Mouse (Mus musculus): Measurements from ENCODE around the gene Gm49336. TPM values are rescaled to one million over a fixed set of nuclear protein-coding genes. Genes with fewer than 3 reads are reported as not detected.

Gm49336 gene
- 80.5 and 81.4 TPM in 2 replicates for polyA plus RNA-seq (2014; fragmentation: Nextera tagmentation; extraction: Ambion mirVana)

DNA sequence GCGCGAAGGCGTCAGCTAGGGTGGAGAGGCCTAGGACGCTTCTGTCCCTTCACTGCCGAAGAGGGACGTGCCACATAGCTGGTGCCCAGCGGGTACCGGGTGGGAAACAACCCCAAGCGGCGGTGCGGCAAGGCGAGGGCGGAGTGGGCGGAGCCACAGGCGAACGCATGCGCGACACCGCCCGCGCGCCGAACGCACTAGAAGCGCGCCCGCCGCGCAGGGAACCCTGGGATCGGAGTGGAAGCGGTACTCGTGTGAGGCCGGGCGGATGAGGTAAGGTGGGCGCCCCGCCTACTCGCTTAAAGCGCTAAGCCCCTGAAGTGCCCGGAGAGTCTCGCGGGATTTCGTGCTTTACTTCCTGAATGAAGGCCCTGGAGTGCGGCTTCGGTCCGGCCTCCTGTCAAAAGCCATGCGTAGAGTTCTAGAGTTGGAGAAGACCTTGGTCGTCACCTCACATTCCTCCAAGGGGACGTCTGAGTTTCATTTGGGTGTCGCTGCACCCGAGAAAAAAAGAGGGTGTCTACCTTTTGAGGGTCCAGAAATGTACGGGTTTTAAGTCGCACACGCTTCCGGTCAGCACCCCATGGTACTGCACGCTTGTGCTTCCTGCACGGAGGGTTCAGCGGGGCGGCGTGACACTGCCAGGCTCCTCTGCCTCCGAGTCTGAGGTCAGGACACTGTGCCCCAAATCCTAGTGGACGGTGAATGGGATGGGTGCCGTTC lies at the start of gene Gm49336, which contains the start of gene Nupl1:
Gene Gm49336, minus strand, starts transcription at position 227 of the 723 bp plus-strand sequence.
Gene Nupl1, minus strand, starts transcription at position 151 of the 723 bp plus-strand sequence.
- Histone ChIP-seq H3K9ac (replicated peaks; ENCODE audit: low read length) (peak within 1 kb of the TSS; percentile 94), H3K4me2 (ENCODE audit: low read depth, low read length) (peak within 1 kb of the TSS; percentile 85), H3K27ac (replicated peaks; ENCODE audit: low read depth, low read length) (peak within 1 kb of the TSS; percentile 73), H3K36me3 (replicated peaks; ENCODE audit: control insufficient read depth, insufficient read depth, low read depth, low read length) (no peaks in the 10 kb centered on the region), H3K9me3 (replicated peaks; ENCODE audit: control insufficient read depth, low read length) (no peaks in the 10 kb centered on the region), H3K4me1 (ENCODE audit: control insufficient read depth, insufficient read depth, low read length) (no peaks in the 10 kb centered on the region), H3K27me3 (ENCODE audit: control insufficient read depth, insufficient read depth, low read length) (no peaks in the 10 kb centered on the region), H3K4me3 (ENCODE audit: low read depth, low read length) (peak within 1 kb of the TSS; percentile 93)
- ATAC-seq (replicated peaks; ENCODE audit: insufficient number of reproducible peaks, low FRiP score, low TSS enrichment, low read depth): peak; percentile 98
- WGBS: under 1% methylated on average over 62 of the region's 62 CpGs
- peak; percentile 100 for DNase-seq (ENCODE audit: low spot score)

DNA sequence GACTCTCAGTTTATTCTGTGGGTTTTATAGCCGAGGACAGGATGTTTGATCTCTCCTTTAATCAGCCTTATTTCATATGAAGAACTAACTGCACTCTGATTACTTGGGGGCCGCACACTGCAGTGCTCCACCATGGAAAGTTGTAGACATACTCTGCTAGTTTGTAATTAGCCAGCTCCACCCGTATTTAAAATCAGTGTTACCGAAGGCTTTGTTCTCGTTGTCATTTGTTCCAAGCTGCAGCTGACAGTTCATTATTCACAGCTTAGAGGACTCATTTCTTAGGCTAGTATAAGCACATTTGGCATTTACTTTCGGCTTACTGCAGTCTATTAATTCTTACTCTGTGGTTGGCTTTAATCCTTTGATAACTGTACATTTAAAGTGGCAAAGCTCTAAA lies 49.7 kb upstream of the Gm49336 start:
- DNase-seq (ENCODE audit: low spot score) (no peak), ATAC-seq (replicated peaks; ENCODE audit: insufficient number of reproducible peaks, low FRiP score, low TSS enrichment, low read depth) (no peak)
- Histone ChIP-seq H3K9me3 (replicated peaks; ENCODE audit: control insufficient read depth, low read length) (no peaks in the 10 kb centered on the region), H3K27ac (replicated peaks; ENCODE audit: low read depth, low read length) (no peak overlapping the region), H3K4me3 (ENCODE audit: low read depth, low read length) (no peak overlapping the region), H3K36me3 (replicated peaks; ENCODE audit: control insufficient read depth, insufficient read depth, low read depth, low read length) (no peaks in the 10 kb centered on the region), H3K9ac (replicated peaks; ENCODE audit: low read length) (no peak overlapping the region), H3K4me2 (ENCODE audit: low read depth, low read length) (no peak overlapping the region), H3K4me1 (ENCODE audit: control insufficient read depth, insufficient read depth, low read length) (no peaks in the 10 kb centered on the region), H3K27me3 (ENCODE audit: control insufficient read depth, insufficient read depth, low read length) (no peaks in the 10 kb centered on the region)
- WGBS: 77% methylated on average over 6 of the region's 6 CpGs

DNA sequence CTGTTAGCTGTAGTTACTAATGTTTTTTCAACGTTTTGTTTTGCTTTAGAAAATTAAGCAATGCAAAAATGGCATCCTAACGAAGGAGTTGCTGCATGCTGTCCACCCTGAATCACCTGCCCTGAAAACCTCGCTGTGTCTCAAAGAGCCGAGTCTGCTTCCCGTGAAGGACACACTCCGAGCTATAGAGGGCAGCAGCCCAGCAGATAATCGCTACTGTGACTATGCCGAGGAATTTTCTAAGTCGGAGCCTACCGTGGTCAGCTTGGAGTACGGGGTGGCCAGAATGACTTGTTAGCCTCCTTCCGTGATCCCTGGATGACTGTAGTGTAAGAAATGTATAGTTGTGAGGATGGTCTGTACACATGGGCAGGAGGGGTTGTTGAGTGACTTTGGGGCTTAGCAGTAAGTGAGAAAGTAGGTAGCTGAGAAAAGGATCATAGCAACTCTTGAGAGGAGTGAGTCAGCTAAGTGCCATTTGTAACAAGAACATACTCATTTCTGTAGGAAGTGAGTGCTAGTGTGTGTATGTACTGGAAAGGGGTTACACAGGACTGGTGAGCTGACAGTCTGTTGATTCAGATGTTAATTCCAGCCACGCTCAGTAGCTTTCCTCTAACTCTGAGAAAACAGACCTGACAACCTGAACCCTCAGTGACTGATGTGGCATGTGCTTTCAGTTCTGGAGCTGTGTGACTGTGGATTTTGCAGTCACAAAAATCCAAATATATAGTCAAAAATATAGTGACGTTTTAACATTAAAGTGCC lies 49.1 kb upstream of the Gm49336 start:
- H3K4me1 ChIP-seq (ENCODE audit: control insufficient read depth, insufficient read depth, low read length): no peaks in the 10 kb centered on the region
- no peaks in the 10 kb centered on the region for H3K36me3 ChIP-seq (replicated peaks; ENCODE audit: control insufficient read depth, insufficient read depth, low read depth, low read length)
- WGBS: 70% methylated on average over 14 of the region's 14 CpGs
- ATAC-seq (replicated peaks; ENCODE audit: insufficient number of reproducible peaks, low FRiP score, low TSS enrichment, low read depth) (no peak), DNase-seq (ENCODE audit: low spot score) (peak; percentile 5)
- H3K27ac ChIP-seq (replicated peaks; ENCODE audit: low read depth, low read length): no peak overlapping the region
- no peak overlapping the region for H3K9ac ChIP-seq (replicated peaks; ENCODE audit: low read length)
- H3K9me3 ChIP-seq (replicated peaks; ENCODE audit: control insufficient read depth, low read length): no peaks in the 10 kb centered on the region
- H3K4me2 ChIP-seq (ENCODE audit: low read depth, low read length): no peak overlapping the region
- no peak overlapping the region for H3K4me3 ChIP-seq (ENCODE audit: low read depth, low read length)
- no peaks in the 10 kb centered on the region for H3K27me3 ChIP-seq (ENCODE audit: control insufficient read depth, insufficient read depth, low read length)

DNA sequence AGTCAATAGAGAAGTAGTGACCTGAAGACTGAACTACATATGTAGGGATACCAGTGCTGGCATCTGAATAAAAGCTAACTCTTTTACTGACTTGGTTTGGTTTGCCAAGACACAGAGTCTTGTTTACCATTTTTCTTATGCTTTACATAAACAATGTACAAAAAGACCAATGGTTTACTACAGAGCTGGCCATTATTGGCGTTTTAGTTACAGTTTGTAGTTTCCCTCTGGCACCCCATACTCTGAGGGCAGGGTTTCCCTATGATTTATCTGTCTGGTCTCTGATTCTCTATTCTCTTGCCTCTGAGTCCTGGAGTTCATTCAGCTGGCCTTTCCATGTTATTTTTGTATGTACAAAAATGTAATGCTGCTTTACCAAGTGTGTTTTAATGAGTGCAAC lies 44.2 kb upstream of the Gm49336 start:
- DNase-seq (ENCODE audit: low spot score) (no peak), ATAC-seq (replicated peaks; ENCODE audit: insufficient number of reproducible peaks, low FRiP score, low TSS enrichment, low read depth) (no peak)
- no peaks in the 10 kb centered on the region for H3K27me3 ChIP-seq (ENCODE audit: control insufficient read depth, insufficient read depth, low read length)
- no peak overlapping the region for H3K9ac ChIP-seq (replicated peaks; ENCODE audit: low read length)
- no peak overlapping the region for H3K4me3 ChIP-seq (ENCODE audit: low read depth, low read length)
- no peak overlapping the region for H3K4me2 ChIP-seq (ENCODE audit: low read depth, low read length)
- H3K4me1 ChIP-seq (ENCODE audit: control insufficient read depth, insufficient read depth, low read length): no peaks in the 10 kb centered on the region
- no peaks in the 10 kb centered on the region for H3K36me3 ChIP-seq (replicated peaks; ENCODE audit: control insufficient read depth, insufficient read depth, low read depth, low read length)
- WGBS: 86% methylated on average over 1 of the region's 1 CpGs
- H3K27ac ChIP-seq (replicated peaks; ENCODE audit: low read depth, low read length): no peak overlapping the region
- H3K9me3 ChIP-seq (replicated peaks; ENCODE audit: control insufficient read depth, low read length): no peaks in the 10 kb centered on the region

DNA sequence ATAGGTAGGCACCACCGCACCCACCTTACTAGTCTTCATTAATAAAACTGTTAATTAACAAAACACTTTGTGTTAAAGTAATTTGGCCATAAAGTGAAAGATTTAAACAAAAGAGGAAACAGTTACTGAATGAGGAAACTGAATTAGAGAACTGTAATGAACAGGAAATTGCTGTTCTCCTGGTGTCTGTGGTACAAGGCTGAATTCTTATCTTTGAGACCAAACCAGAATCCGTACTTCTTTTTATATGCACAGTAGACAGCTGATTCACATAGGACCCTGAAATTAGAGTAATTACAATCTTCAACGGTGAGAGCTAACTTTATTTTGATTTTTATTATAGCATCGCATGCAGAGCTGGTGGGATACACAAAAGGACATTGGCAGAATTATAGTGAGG lies 39.1 kb upstream of the Gm49336 start:
- 95% methylated on average over 4 of the region's 4 CpGs for WGBS
- Histone ChIP-seq H3K4me2 (ENCODE audit: low read depth, low read length) (no peak overlapping the region), H3K36me3 (replicated peaks; ENCODE audit: control insufficient read depth, insufficient read depth, low read depth, low read length) (no peaks in the 10 kb centered on the region; the same call in 1 of the 2 replicates), H3K4me3 (ENCODE audit: low read depth, low read length) (no peak overlapping the region), H3K27me3 (ENCODE audit: control insufficient read depth, insufficient read depth, low read length) (no peaks in the 10 kb centered on the region), H3K9me3 (replicated peaks; ENCODE audit: control insufficient read depth, low read length) (no peaks in the 10 kb centered on the region), H3K27ac (replicated peaks; ENCODE audit: low read depth, low read length) (no peak overlapping the region), H3K9ac (replicated peaks; ENCODE audit: low read length) (no peak overlapping the region), H3K4me1 (ENCODE audit: control insufficient read depth, insufficient read depth, low read length) (no peaks in the 10 kb centered on the region)
- ATAC-seq (replicated peaks; ENCODE audit: insufficient number of reproducible peaks, low FRiP score, low TSS enrichment, low read depth) (no peak), DNase-seq (ENCODE audit: low spot score) (no peak)

DNA sequence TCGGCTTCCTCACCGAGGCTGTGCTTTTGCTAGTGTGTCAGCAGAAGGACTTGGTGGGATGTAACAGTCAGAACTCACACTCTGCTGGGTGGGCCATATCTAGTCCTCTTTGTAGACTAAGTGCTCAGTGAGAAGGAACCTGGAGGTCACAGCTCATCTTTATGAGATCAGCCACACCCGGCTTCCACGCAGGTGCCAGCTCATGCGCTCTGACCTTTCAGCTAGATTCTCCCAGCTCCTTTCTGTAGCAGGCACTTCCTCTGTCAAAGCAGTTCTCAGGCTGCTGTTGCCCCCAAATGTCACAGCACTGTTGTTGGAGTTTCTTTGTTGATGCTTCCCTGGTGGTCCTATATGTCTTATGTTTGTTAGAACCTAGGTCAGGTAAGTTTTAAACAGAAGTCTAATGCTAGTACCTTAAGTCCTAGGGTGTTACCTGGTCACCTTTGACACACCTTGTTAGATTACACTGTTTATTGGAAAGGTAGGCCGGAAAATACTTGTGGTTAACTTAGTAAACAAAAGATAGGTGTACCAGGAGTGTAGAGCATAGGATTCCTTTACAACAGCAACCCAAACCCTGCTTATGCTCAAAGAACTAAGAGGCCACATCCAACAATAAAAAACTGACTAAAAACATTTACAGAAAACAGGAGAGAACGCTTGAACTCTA lies 35.0 kb upstream of the Gm49336 start:
- 88% methylated on average over 7 of the region's 7 CpGs for WGBS
- H3K4me3 ChIP-seq (ENCODE audit: low read depth, low read length): no peak overlapping the region
- no peak overlapping the region for H3K9ac ChIP-seq (replicated peaks; ENCODE audit: low read length)
- H3K36me3 ChIP-seq (replicated peaks; ENCODE audit: control insufficient read depth, insufficient read depth, low read depth, low read length): no peaks in the 10 kb centered on the region; the same call in 1 of the 2 replicates
- H3K4me2 ChIP-seq (ENCODE audit: low read depth, low read length): no peak overlapping the region
- ATAC-seq (replicated peaks; ENCODE audit: insufficient number of reproducible peaks, low FRiP score, low TSS enrichment, low read depth) (no peak), DNase-seq (ENCODE audit: low spot score) (no peak)
- no peaks in the 10 kb centered on the region for H3K4me1 ChIP-seq (ENCODE audit: control insufficient read depth, insufficient read depth, low read length)
- H3K9me3 ChIP-seq (replicated peaks; ENCODE audit: control insufficient read depth, low read length): no peaks in the 10 kb centered on the region
- no peaks in the 10 kb centered on the region for H3K27me3 ChIP-seq (ENCODE audit: control insufficient read depth, insufficient read depth, low read length)
- H3K27ac ChIP-seq (replicated peaks; ENCODE audit: low read depth, low read length): no peak overlapping the region

DNA sequence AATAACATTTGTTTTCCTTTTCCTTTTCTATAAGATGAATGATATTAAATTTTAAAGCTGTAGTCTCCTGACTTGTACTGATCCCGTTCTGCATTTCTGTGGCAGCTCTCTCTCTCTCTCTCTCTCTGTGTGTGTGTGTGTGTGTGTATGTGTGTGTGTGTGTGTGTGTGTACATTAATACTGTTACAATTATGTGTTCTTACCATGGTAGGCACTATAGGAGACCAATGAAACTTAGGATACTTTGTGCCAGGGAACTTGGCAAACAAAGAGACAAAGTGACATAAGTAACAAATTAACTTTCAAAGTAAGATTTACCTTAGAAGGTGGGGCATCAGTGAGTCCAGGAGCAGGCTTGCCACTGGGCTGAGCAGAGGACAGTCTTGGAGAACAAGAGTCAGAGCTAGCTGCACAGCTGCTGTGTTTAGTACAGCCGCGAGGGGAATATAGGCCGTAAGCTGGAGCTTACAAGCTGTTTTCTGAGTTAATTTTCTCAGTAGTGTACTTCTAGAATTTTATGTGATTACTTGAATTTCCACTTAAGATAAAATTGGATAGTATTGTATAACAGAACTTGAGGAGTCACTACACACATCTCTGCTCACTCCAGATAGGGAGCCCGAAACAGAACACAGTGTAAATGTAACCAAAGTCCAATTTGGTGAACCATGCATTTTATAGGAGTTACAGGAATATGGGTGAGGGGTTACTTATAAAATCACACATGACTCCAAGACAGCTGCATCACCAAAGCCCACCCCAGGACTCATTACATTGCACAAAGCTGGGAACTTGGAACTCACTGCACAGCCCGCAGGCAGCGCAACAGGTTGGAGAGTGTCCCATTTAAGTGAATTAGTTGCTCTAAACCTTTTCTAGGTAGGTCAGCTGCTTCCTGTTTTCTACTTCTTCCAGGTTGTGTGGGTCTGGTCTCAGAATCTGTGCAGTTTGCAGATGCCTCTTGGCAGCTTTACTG lies 24.3 kb upstream of the Gm49336 start:
- Histone ChIP-seq H3K36me3 (replicated peaks; ENCODE audit: control insufficient read depth, insufficient read depth, low read depth, low read length) (no peaks in the 10 kb centered on the region), H3K4me1 (ENCODE audit: control insufficient read depth, insufficient read depth, low read length) (no peaks in the 10 kb centered on the region), H3K9me3 (replicated peaks; ENCODE audit: control insufficient read depth, low read length) (no peaks in the 10 kb centered on the region), H3K9ac (replicated peaks; ENCODE audit: low read length) (no peak overlapping the region), H3K4me2 (ENCODE audit: low read depth, low read length) (no peak overlapping the region), H3K4me3 (ENCODE audit: low read depth, low read length) (no peak overlapping the region), H3K27me3 (ENCODE audit: control insufficient read depth, insufficient read depth, low read length) (no peaks in the 10 kb centered on the region), H3K27ac (replicated peaks; ENCODE audit: low read depth, low read length) (no peak overlapping the region)
- WGBS: 91% methylated on average over 7 of the region's 7 CpGs
- DNase-seq (ENCODE audit: low spot score) (no peak), ATAC-seq (replicated peaks; ENCODE audit: insufficient number of reproducible peaks, low FRiP score, low TSS enrichment, low read depth) (no peak)

All from embryonic facial prominence, embryonic 11.5 days (tissue).